Mouse (Mus musculus) gastrocnemius, postnatal 36 days (tissue): ENCODE data around the gene Ppp1r12c. TPM values are rescaled to one million over a fixed set of nuclear protein-coding genes. Genes with fewer than 3 reads are reported as not detected.
"Not testable (repeated sequence)": the region's sequence is repeated elsewhere in the genome, so short reads cannot be mapped to it uniquely, and the experiment has no call there.

Experiments used
- DNase-seq, 2 experiments: peaks; one replicate each; pipeline ENCODE4 v3.0.0; 2022
- intact Hi-C: fragments of 180-260 bp; cut with DNase I; formaldehyde crosslinking; loops from one replicate; pipeline ENCODE4 v1.15.1; 2025
- long read RNA-seq, 2 experiments: library from polyadenylated mRNA; stranded (forward); transcript quantifications; one replicate each; pipeline ENCODE4 v2.0.0; 2021
- total RNA-seq, 2 experiments: library from RNA; stranded (reverse); gene quantifications; 2 replicates each; pipeline ENCODE4 v1.2.3; 2021

Ppp1r12c gene
- 10 to 100 TPM; 18.3 to 19.4 TPM for total RNA-seq
- long read RNA-seq, experiment 1, partial matches to known transcripts = 1 of 9 reads
- long read RNA-seq, experiment 1, other reads (novel, unspliced or antisense) = 1 of 9 reads
- long read RNA-seq, experiment 2, transcript Ppp1r12c-201 (22 exons, 2,983 nt) = major isoform, 6 of 10 reads
- long read RNA-seq, experiment 2, partial matches to known transcripts = 1 of 10 reads
- long read RNA-seq, experiment 2, other reads (novel, unspliced or antisense) = 3 of 10 reads

GRCm38 (mm10) chr7:4501558-4502397 lies at the start of gene Ppp1r12c:
Ppp1r12c (minus strand) TSS chr7:4501680.
- intact Hi-C loops = loop anchor here (10.0 kb wide), 1 partner anchor 357 kb away; no protein-coding TSS in a partner anchor
- DNase-seq = peak; percentile 91 to 94

GRCm38 (mm10) chr7:4547221-4547641 lies 45.8 kb upstream of the Ppp1r12c start, which contains the start of gene Syt5:
Syt5 (minus strand) TSS chr7:4547541.
- no peak for DNase-seq
- intact Hi-C loops = no loop called here

- no peak for DNase-seq
- intact Hi-C loops = no loop called here
Observed at GRCm38 (mm10) chr7:4546591-4547131, 45.2 kb upstream of the Ppp1r12c start.

GRCm38 (mm10) chr7:4546050-4546449 lies 44.6 kb upstream of the Ppp1r12c start:
- intact Hi-C loops = no loop called here
- DNase-seq = no peak

GRCm38 (mm10) chr7:4542013-4542412 lies 40.5 kb upstream of the Ppp1r12c start:
- no peak for DNase-seq
- intact Hi-C loops = no loop called here

GRCm38 (mm10) chr7:4541344-4541743 lies 39.9 kb upstream of the Ppp1r12c start:
- no peak for DNase-seq
- intact Hi-C loops = no loop called here

- intact Hi-C loops = no loop called here
- DNase-seq = no peak
Observed at GRCm38 (mm10) chr7:4539019-4539418, 37.5 kb upstream of the Ppp1r12c start.

GRCm38 (mm10) chr7:4537181-4537580 lies 35.7 kb upstream of the Ppp1r12c start:
- no peak for DNase-seq
- intact Hi-C loops = no loop called here

GRCm38 (mm10) chr7:4536369-4536768 lies 34.9 kb upstream of the Ppp1r12c start:
- intact Hi-C loops = no loop called here

GRCm38 (mm10) chr7:4532005-4532729 lies 30.7 kb upstream of the Ppp1r12c start, which contains the start of gene Dnaaf3:
Dnaaf3 (minus strand) TSS chr7:4532453.
- no peak for DNase-seq
- intact Hi-C loops = no loop called here

More at GRCm38 (mm10) chr7:4536369-4536768, 34.9 kb upstream of the Ppp1r12c start:
- no peak for DNase-seq

- intact Hi-C loops, DNase-seq: not testable (repeated sequence)
Observed at GRCm38 (mm10) chr7:4530166-4530565, 28.7 kb upstream of the Ppp1r12c start.

GRCm38 (mm10) chr7:4527302-4527689 lies 25.8 kb upstream of the Ppp1r12c start:
- intact Hi-C loops = no loop called here
- no peak for DNase-seq

GRCm38 (mm10) chr7:4526341-4527301 lies 25.1 kb upstream of the Ppp1r12c start:
- intact Hi-C loops = no loop called here
- DNase-seq = peak; percentile 56 to 66

GRCm38 (mm10) chr7:4524212-4524922 lies 22.9 kb upstream of the Ppp1r12c start, which contains the start of gene Tnni3:
Tnni3 (minus strand) TSS chr7:4524229.
- intact Hi-C loops, DNase-seq: not testable (repeated sequence)

- no peak for DNase-seq
- intact Hi-C loops = no loop called here
Observed at GRCm38 (mm10) chr7:4523205-4524130, 22.0 kb upstream of the Ppp1r12c start.

GRCm38 (mm10) chr7:4522292-4522691 lies 20.8 kb upstream of the Ppp1r12c start:
- no peak for DNase-seq
- intact Hi-C loops = no loop called here

- no peak for DNase-seq
- intact Hi-C loops = no loop called here
Observed at GRCm38 (mm10) chr7:4521231-4522003, 19.9 kb upstream of the Ppp1r12c start.
